Mouse (Mus musculus) leukemia stem cell, adult 10-12 weeks (primary cell): ENCODE results near the gene Tmem81. TPM values are rescaled to one million over a fixed set of nuclear protein-coding genes. Genes with fewer than 3 reads are reported as not detected.

Source experiments
- polyA plus RNA-seq: library from polyadenylated mRNA; stranded (reverse); fragments of >175 nt; gene quantifications from 2 replicates; pipeline ENCODE4 v1.2.3, GENCODE M21; 2012; ENCODE audit warnings: low replicate concordance

Tmem81 gene
- polyA plus RNA-seq: 0.26 TPM in 1 of 2 replicates, not detected in the other

GRCm38 (mm10) chr1:132506058-132506457, at the start of gene Tmem81:
Gene Tmem81 (plus strand): TSS chr1:132506230.

GRCm38 (mm10) chr1:132476928-132477691, 28.9 kb upstream of the Tmem81 start, which contains the start of gene Rbbp5:
Gene Rbbp5 (plus strand): TSS chr1:132477365.

GRCm38 (mm10) chr1:132542762-132543306, 36.8 kb downstream of the Tmem81 start, which contains the start of gene Cntn2:
Gene Cntn2 (minus strand): TSS chr1:132543256.

Other genes starting within 250 kb of the Tmem81 start
- gene Klhdc8a, start 207.6 kb upstream of the Tmem81 start, polyA plus RNA-seq: 0.03 TPM in 1 of 2 replicates, not detected in the other
- gene Nuak2, start 190.1 kb upstream of the Tmem81 start, polyA plus RNA-seq: 4.7 and 6.2 TPM in 2 replicates
- gene Tmcc2, start 114.9 kb upstream of the Tmem81 start, polyA plus RNA-seq: 227 and 266 TPM in 2 replicates
- gene Dstyk, start 88.7 kb upstream of the Tmem81 start, polyA plus RNA-seq: 1.6 and 2.4 TPM in 2 replicates
- gene Rbbp5, start 28.9 kb upstream of the Tmem81 start, polyA plus RNA-seq: 2.3 and 4.1 TPM in 2 replicates
- 0.15 TPM in 1 of 2 replicates, not detected in the other for gene Cntn2, start 37.0 kb downstream of the Tmem81 start, polyA plus RNA-seq
- 1.5 and 1.7 TPM in 2 replicates for gene Nfasc, start 235.6 kb downstream of the Tmem81 start, polyA plus RNA-seq